Mouse (Mus musculus) intestine, postnatal 0 days (tissue): ENCODE results near the gene Sh3gl3. TPM values are rescaled to one million over a fixed set of nuclear protein-coding genes. Genes with fewer than 3 reads are reported as not detected.
A peak's percentile ranks its signal among the peaks of the same experiment; 100 is the strongest.

Experiments
- ATAC-seq: fragments of 200-750 bp; cut with Nextera tagmentation; 2 replicates; pipeline ENCODE4 v1.8.0; 2017; ENCODE audit warnings: mild to moderate bottlenecking, moderate TSS enrichment, moderate library complexity
- H3K27ac ChIP-seq: fragments of 300-500 bp; sonication (generic); 2 replicates; pipeline ENCODE4 v1.5.1; 2014; ENCODE audit warnings: mild to moderate bottlenecking, low read depth, low read length, moderate library complexity
- H3K27me3 ChIP-seq: fragments of 300-500 bp; sonication (generic); replicated peaks from 2 replicates; pipeline ENCODE4 v1.6.1; 2014; ENCODE audit warnings: low read length, mixed read lengths; ENCODE audit not compliant: control insufficient read depth, insufficient read depth
- H3K36me3 ChIP-seq: fragments of 300-500 bp; sonication (generic); 2 replicates; pipeline ENCODE4 v1.6.1; 2014; ENCODE audit warnings: mild to moderate bottlenecking, moderate library complexity; ENCODE audit not compliant: control insufficient read depth, insufficient read depth
- H3K4me1 ChIP-seq: fragments of 300-500 bp; sonication (generic); replicated peaks from 2 replicates; pipeline ENCODE4 v1.6.1; 2014; ENCODE audit warnings: antibody characterized with exemption, low read length, mixed read lengths; ENCODE audit not compliant: control insufficient read depth, insufficient read depth
- H3K4me2 ChIP-seq: fragments of 300-500 bp; sonication (generic); replicated peaks from 2 replicates; pipeline ENCODE4 v1.6.1; 2014; ENCODE audit warnings: low read depth, mild to moderate bottlenecking, moderate library complexity
- H3K4me3 ChIP-seq: fragments of 300-500 bp; sonication (generic); 2 replicates; pipeline ENCODE4 v1.5.1; 2014; ENCODE audit warnings: low read depth, low read length
- H3K9ac ChIP-seq: fragments of 300-500 bp; sonication (generic); 2 replicates; pipeline ENCODE4 v1.6.1; 2014; ENCODE audit warnings: mild to moderate bottlenecking, low read depth, low read length
- H3K9me3 ChIP-seq: fragments of 300-500 bp; sonication (generic); 2 replicates; pipeline ENCODE4 v1.6.1; 2016; ENCODE audit warnings: mixed run types; ENCODE audit not compliant: control insufficient read depth
- CTCF ChIP-seq: sonication (generic); IDR thresholded peaks from 2 replicates; pipeline ENCODE4 v1.5.1; 2016; ENCODE audit warnings: low read depth, mild to moderate bottlenecking, control low read depth, antibody characterized with exemption, moderate library complexity
- WGBS: fragments of 180-500 bp; shearing (Covaris S2); extraction: QIAGEN DNeasy Blood & Tissue Kit; methylation state at CpG from one replicate; pipeline ENCODE4 v1.1.7; 2014; 5-methylcytosine and 5-hydroxymethylcytosine counted together
- polyA plus RNA-seq: library from polyadenylated mRNA; unstranded; fragments of >200 nt; fragmentation: Nextera tagmentation; extraction: Ambion mirVana; gene quantifications from 2 replicates; pipeline ENCODE4 v1.2.1, GENCODE M21; 2015

The Sh3gl3 gene
- polyA plus RNA-seq, 1 experiment from 2014 or later: 8.7 TPM

DNA sequence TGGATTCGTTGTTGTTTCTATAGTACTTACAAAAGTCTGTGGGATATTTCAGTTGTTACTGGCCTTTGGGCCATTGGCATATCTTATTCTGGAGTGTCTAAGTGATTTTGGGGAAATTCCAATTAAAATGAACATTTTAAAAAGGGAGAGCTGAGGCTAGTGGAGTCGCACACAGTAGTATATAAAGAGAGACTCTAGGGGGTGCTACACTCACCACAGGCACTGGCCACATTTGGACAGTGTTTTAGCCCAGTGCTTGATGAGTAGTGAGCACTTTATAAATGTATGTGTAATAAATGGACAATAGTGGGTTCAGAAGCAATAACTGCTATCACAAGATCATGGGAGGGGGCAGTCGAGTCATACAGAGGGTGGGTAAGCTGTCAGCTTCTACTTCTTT, 2.6 kb downstream of the Sh3gl3 start:
- peak; percentile 28; the same call in 1 of the 2 replicates for TF ChIP-seq CTCF
- no peak overlapping the region for H3K4me3 ChIP-seq
- 0 out of 2 replicates have a peak, but pooled peaks cover 9% of the 10 kb centered on the region for H3K27me3 ChIP-seq
- H3K27ac ChIP-seq: no peak overlapping the region
- H3K36me3 ChIP-seq: no peaks in the 10 kb centered on the region
- no peak overlapping the region for H3K4me2 ChIP-seq
- no peak overlapping the region for H3K9ac ChIP-seq
- H3K4me1 ChIP-seq: no peaks in the 10 kb centered on the region
- no peak for ATAC-seq
- H3K9me3 ChIP-seq: no peaks in the 10 kb centered on the region
- WGBS: 72% methylated on average over 3 of the region's 3 CpGs

DNA sequence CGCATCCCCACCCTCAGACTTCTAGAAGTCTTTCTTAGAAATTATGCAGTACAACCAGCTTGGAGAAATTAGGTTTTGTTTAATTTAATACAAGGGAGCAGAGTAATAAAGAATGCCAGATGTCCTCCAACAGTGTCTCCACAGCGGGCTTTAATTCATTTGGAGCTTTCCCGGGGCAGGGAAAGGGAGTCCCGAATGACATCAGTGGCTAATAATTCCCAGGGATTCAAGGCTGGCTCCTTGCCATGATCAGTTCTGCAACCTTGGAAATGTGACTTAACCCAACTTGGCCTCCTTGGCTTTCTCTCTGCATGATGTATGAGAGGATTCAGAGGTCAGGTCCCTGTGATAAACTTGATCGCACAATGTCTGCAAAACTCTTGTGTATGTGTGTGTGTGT, 3.7 kb downstream of the Sh3gl3 start:
- no peaks in the 10 kb centered on the region for H3K4me1 ChIP-seq
- ATAC-seq: no peak
- no peak for TF ChIP-seq CTCF
- no peak overlapping the region for H3K4me2 ChIP-seq
- H3K4me3 ChIP-seq: no peak overlapping the region
- no peak overlapping the region for H3K27ac ChIP-seq
- 0 out of 2 replicates have a peak, but pooled peaks cover 9% of the 10 kb centered on the region for H3K27me3 ChIP-seq
- WGBS: 60% methylated on average over 5 of the region's 5 CpGs
- H3K36me3 ChIP-seq: no peaks in the 10 kb centered on the region
- no peaks in the 10 kb centered on the region for H3K9me3 ChIP-seq
- H3K9ac ChIP-seq: no peak overlapping the region

DNA sequence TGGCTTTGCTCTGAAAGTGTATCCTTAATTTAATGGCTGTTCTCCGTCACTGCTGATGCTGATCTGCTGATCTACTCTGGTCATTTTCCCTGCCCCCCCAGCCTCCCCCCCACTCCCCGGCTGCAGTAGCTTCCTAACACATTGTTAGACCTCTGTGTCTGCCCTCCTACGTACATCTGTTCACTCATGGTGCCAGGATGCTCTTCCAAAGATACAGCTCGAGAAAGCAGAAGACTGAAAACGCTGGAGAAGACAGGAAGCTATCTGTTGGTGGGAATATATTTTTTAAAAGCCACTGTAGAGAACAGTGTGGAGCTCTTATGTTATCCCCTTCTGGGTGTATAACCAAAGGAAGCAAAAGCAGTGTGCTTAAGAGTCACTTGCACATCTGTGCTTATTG, 7.3 kb downstream of the Sh3gl3 start:
- H3K4me2 ChIP-seq: no peak overlapping the region
- H3K9me3 ChIP-seq: no peaks in the 10 kb centered on the region
- no peak overlapping the region for H3K27ac ChIP-seq
- 75% methylated on average over 5 of the region's 5 CpGs for WGBS
- H3K9ac ChIP-seq: no peak overlapping the region
- no peak for ATAC-seq
- no peaks in the 10 kb centered on the region for H3K27me3 ChIP-seq
- no peaks in the 10 kb centered on the region for H3K36me3 ChIP-seq
- TF ChIP-seq CTCF: no peak
- no peak overlapping the region for H3K4me3 ChIP-seq
- no peaks in the 10 kb centered on the region for H3K4me1 ChIP-seq

DNA sequence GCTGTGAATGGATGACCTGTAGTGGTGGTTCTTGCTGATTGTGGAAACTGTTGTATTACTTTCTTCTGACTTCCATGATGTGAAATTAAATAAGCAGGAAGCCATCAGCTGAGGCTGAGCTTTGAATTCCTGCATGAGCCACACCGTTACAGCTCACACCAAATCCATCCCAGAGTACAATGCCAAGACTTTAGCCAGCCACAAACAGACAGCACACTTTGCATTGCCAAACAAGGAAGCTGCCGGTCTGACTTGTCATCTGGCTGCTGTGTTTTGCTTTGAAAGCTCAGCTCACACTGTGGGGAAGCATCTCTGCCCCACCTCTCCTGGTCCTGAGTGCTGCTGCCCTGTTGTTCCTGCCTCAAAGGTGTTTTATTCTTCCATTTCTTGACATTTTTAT, 9.1 kb downstream of the Sh3gl3 start:
- Histone ChIP-seq H3K9ac (no peak overlapping the region), H3K4me3 (no peak overlapping the region), H3K27ac (no peak overlapping the region), H3K4me1 (no peaks in the 10 kb centered on the region), H3K4me2 (no peak overlapping the region), H3K9me3 (no peaks in the 10 kb centered on the region), H3K27me3 (no peaks in the 10 kb centered on the region), H3K36me3 (no peaks in the 10 kb centered on the region)
- WGBS: 34% methylated on average over 2 of the region's 2 CpGs
- ATAC-seq: no peak
- TF ChIP-seq CTCF: no peak

DNA sequence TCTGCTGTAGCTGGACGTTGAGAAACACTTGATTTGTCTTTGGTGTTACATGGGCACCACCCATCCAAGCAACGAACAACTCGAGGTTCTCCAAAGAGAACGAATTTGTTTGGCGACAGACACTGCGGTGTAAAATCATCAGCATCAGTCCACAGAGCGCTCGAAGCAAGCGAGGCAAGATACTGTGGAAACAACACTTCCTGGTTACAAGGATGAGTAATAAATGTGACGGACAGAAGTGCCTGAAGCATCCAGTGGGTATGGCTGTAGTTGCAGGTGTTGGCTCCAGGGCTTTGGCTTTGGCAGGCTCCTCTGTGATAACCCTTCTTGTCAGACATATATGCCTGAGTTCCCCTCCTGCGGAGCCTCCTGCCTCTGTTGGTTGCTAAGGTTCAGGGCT, 18.0 kb downstream of the Sh3gl3 start:
- no peak overlapping the region for H3K27ac ChIP-seq
- no peak for TF ChIP-seq CTCF
- WGBS: 84% methylated on average over 11 of the region's 11 CpGs
- H3K9me3 ChIP-seq: no peaks in the 10 kb centered on the region
- H3K9ac ChIP-seq: no peak overlapping the region
- ATAC-seq: no peak
- no peaks in the 10 kb centered on the region for H3K36me3 ChIP-seq
- H3K4me3 ChIP-seq: no peak overlapping the region
- H3K4me1 ChIP-seq: no peaks in the 10 kb centered on the region
- no peaks in the 10 kb centered on the region for H3K27me3 ChIP-seq
- no peak overlapping the region for H3K4me2 ChIP-seq

DNA sequence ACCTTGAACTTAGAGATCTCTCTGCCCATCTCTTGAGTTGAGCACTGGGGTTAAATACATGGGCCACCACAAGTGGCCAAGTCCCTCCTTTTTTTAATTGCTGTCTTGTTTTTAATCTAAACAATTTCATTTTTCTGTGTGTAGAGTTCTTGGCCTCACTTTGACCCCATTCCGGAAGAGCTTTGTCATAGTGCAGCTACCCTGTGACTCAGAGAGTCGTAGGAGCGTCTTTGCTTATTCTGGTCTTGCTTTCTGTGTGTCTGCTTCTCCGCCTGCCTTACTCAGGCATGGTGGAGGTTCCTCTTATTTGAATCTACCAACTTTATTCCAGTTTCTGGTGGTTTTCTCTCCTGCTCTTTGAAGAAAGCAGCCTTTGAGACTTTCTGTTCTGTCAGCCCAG, 18.9 kb downstream of the Sh3gl3 start:
- Histone ChIP-seq H3K4me2 (no peak overlapping the region), H3K9ac (no peak overlapping the region), H3K36me3 (no peaks in the 10 kb centered on the region), H3K27ac (no peak overlapping the region), H3K9me3 (no peaks in the 10 kb centered on the region), H3K27me3 (no peaks in the 10 kb centered on the region), H3K4me1 (no peaks in the 10 kb centered on the region), H3K4me3 (no peak overlapping the region)
- ATAC-seq: no peak
- no peak for TF ChIP-seq CTCF
- WGBS: 65% methylated on average over 4 of the region's 4 CpGs

DNA sequence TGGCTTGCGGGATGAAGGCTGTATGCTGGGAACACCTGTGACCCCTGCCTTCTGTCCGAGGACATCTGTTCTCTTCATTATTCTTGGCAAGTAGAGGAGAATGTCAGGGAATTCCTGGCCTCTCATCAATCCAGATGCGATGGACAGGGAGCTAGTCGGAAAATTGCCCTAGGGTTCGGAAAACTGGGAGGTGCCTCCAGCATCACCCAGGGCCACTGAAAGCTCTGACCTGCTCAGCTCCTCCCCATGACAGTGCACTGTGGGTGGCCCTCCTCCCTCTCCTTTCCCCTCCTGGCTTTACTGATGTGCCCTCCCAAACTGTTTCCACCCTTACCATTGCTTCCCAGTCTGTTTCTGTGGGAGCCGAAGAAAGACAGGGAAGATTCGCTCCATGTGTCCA, 29.5 kb downstream of the Sh3gl3 start:
- Histone ChIP-seq H3K4me3 (no peak overlapping the region), H3K27me3 (no peaks in the 10 kb centered on the region), H3K4me2 (no peak overlapping the region), H3K27ac (no peak overlapping the region), H3K9ac (no peak overlapping the region), H3K4me1 (no peaks in the 10 kb centered on the region), H3K36me3 (no peaks in the 10 kb centered on the region), H3K9me3 (no peaks in the 10 kb centered on the region)
- 70% methylated on average over 7 of the region's 7 CpGs for WGBS
- TF ChIP-seq CTCF: no peak
- no peak for ATAC-seq
